Mouse (Mus musculus) neural tube, embryonic 11.5 days (tissue): ENCODE results near the gene Ptprd. TPM values are rescaled to one million over a fixed set of nuclear protein-coding genes. Genes with fewer than 3 reads are reported as not detected.
A peak's percentile ranks its signal among the peaks of the same experiment; 100 is the strongest.
"Not testable (repeated sequence)": the region's sequence is repeated elsewhere in the genome, so short reads cannot be mapped to it uniquely, and the experiment has no call there.

ENCODE experiments used
- ATAC-seq: fragments of 200-750 bp; cut with Nextera tagmentation; 2 replicates; pipeline ENCODE4 v1.8.0; 2017; ENCODE audit warnings: moderate number of reproducible peaks, mild to moderate bottlenecking, moderate TSS enrichment, moderate library complexity; ENCODE audit not compliant: insufficient read depth, low FRiP score, low TSS enrichment
- DNase-seq: peaks from one replicate; pipeline ENCODE4 v3.0.0-alpha.2; 2015; ENCODE audit warnings: low spot score
- H3K27ac ChIP-seq: fragments of 300-500 bp; sonication (generic); 2 replicates; pipeline ENCODE4 v1.5.1; 2014; ENCODE audit warnings: low read depth, mild to moderate bottlenecking, low read length
- H3K27me3 ChIP-seq: fragments of 300-500 bp; sonication (generic); 2 replicates; pipeline ENCODE4 v1.6.1; 2014; ENCODE audit warnings: mild to moderate bottlenecking, low read length, mixed read lengths; ENCODE audit not compliant: control insufficient read depth, insufficient read depth
- H3K36me3 ChIP-seq: fragments of 300-500 bp; sonication (generic); 2 replicates; pipeline ENCODE4 v1.6.1; 2014; ENCODE audit warnings: mild to moderate bottlenecking, low read length, moderate library complexity, mixed read lengths; ENCODE audit not compliant: control insufficient read depth, insufficient read depth
- H3K4me1 ChIP-seq: fragments of 300-500 bp; sonication (generic); 2 replicates; pipeline ENCODE4 v1.6.1; 2014; ENCODE audit warnings: low read length, mixed read lengths; ENCODE audit not compliant: control insufficient read depth, insufficient read depth
- H3K4me2 ChIP-seq: fragments of 300-500 bp; sonication (generic); 2 replicates; pipeline ENCODE4 v1.6.1; 2014; ENCODE audit warnings: low read depth, mild to moderate bottlenecking, moderate library complexity
- H3K4me3 ChIP-seq: fragments of 300-500 bp; sonication (generic); 2 replicates; pipeline ENCODE4 v1.5.1; 2014; ENCODE audit warnings: low read depth, low read length
- H3K9ac ChIP-seq: fragments of 300-500 bp; sonication (generic); 2 replicates; pipeline ENCODE4 v1.6.1; 2014; ENCODE audit warnings: mild to moderate bottlenecking, low read length
- H3K9me3 ChIP-seq: fragments of 300-500 bp; sonication (generic); 2 replicates; pipeline ENCODE4 v1.6.1; 2016; ENCODE audit warnings: low read length; ENCODE audit not compliant: control insufficient read depth
- WGBS: fragments of 180-500 bp; shearing (Covaris S2); extraction: QIAGEN DNeasy Blood & Tissue Kit; methylation state at CpG from one replicate; pipeline ENCODE4 v1.1.7; 2014; 5-methylcytosine and 5-hydroxymethylcytosine counted together
- polyA plus RNA-seq: library from polyadenylated mRNA; unstranded; fragments of >200 nt; fragmentation: Nextera tagmentation; extraction: Ambion mirVana; gene quantifications from 2 replicates; pipeline ENCODE4 v1.2.1, GENCODE M21; 2014

Gene Ptprd
- polyA plus RNA-seq, 1 experiment from 2014 or later, result 41.2 TPM

- no peak overlapping the region for H3K4me2 ChIP-seq
- H3K9ac ChIP-seq, result no peak overlapping the region
- 85% methylated on average over 4 of the region's 4 CpGs for WGBS
These were observed 1773.7 kb downstream of the Ptprd start for GRCm38 (mm10) chr4:76438068-76438467.

GRCm38 (mm10) chr4:76435920-76436319 lies 1775.8 kb downstream of the Ptprd start:
- H3K9me3 ChIP-seq, result no peaks in the 10 kb centered on the region
- 55% methylated on average over 5 of the region's 5 CpGs for WGBS
- DNase-seq, result no peak
- H3K27ac ChIP-seq, result no peak overlapping the region
- no peak for ATAC-seq
- H3K4me3 ChIP-seq, result no peak overlapping the region
- no peaks in the 10 kb centered on the region for H3K27me3 ChIP-seq
- H3K36me3 ChIP-seq, result no peaks in the 10 kb centered on the region
- peaks cover 3% of the 10 kb centered on the region; the same call in 1 of the 2 replicates for H3K4me1 ChIP-seq
- no peak overlapping the region for H3K4me2 ChIP-seq
- H3K9ac ChIP-seq, result no peak overlapping the region

More at GRCm38 (mm10) chr4:76438068-76438467, 1773.7 kb downstream of the Ptprd start:
- H3K4me3 ChIP-seq, result no peak overlapping the region
- no peaks in the 10 kb centered on the region for H3K9me3 ChIP-seq
- ATAC-seq (no peak), DNase-seq (no peak)
- no peak overlapping the region for H3K27ac ChIP-seq
- no peaks in the 10 kb centered on the region for H3K27me3 ChIP-seq
- peaks cover 3% of the 10 kb centered on the region; the same call in 1 of the 2 replicates for H3K4me1 ChIP-seq
- no peaks in the 10 kb centered on the region for H3K36me3 ChIP-seq

- no peak overlapping the region for H3K4me2 ChIP-seq
- 69% methylated on average over 3 of the region's 3 CpGs for WGBS
These were observed 1782.0 kb downstream of the Ptprd start for GRCm38 (mm10) chr4:76429769-76430168.

GRCm38 (mm10) chr4:76427036-76427435 lies 1784.7 kb downstream of the Ptprd start:
- WGBS, result 62% methylated on average over 3 of the region's 3 CpGs
- H3K27ac ChIP-seq, H3K9ac ChIP-seq, H3K36me3 ChIP-seq, H3K4me2 ChIP-seq, DNase-seq, H3K27me3 ChIP-seq, ATAC-seq, H3K4me1 ChIP-seq, H3K9me3 ChIP-seq, H3K4me3 ChIP-seq: not testable (repeated sequence)

More at GRCm38 (mm10) chr4:76429769-76430168, 1782.0 kb downstream of the Ptprd start:
- H3K27ac ChIP-seq, result 0 out of 2 replicates have a peak overlapping the region, but pooled peaks have one; percentile 27
- ATAC-seq, result no peak
- H3K9ac ChIP-seq, result no peak overlapping the region
- no peak overlapping the region for H3K4me3 ChIP-seq
- no peaks in the 10 kb centered on the region for H3K27me3 ChIP-seq
- no peak for DNase-seq
- no peaks in the 10 kb centered on the region for H3K4me1 ChIP-seq
- no peaks in the 10 kb centered on the region for H3K9me3 ChIP-seq
- no peaks in the 10 kb centered on the region for H3K36me3 ChIP-seq

- H3K36me3 ChIP-seq, result no peaks in the 10 kb centered on the region
- H3K9ac ChIP-seq, result no peak overlapping the region
- no peaks in the 10 kb centered on the region for H3K4me1 ChIP-seq
- H3K27me3 ChIP-seq, result no peaks in the 10 kb centered on the region
- no peaks in the 10 kb centered on the region for H3K9me3 ChIP-seq
- no peak overlapping the region for H3K4me2 ChIP-seq
- no peak for DNase-seq
- no peak overlapping the region for H3K27ac ChIP-seq
- WGBS, result 91% methylated on average over 2 of the region's 2 CpGs
- H3K4me3 ChIP-seq, result no peak overlapping the region
- no peak for ATAC-seq
These were observed 1786.6 kb downstream of the Ptprd start for GRCm38 (mm10) chr4:76425230-76425575.

- DNase-seq (no peak), ATAC-seq (no peak)
- H3K36me3 ChIP-seq, result no peaks in the 10 kb centered on the region
- H3K4me2 ChIP-seq, result no peak overlapping the region
- H3K27ac ChIP-seq, result no peak overlapping the region
- no peaks in the 10 kb centered on the region for H3K4me1 ChIP-seq
- H3K9me3 ChIP-seq, result no peaks in the 10 kb centered on the region
- WGBS, result 89% methylated on average over 9 of the region's 9 CpGs
- no peak overlapping the region for H3K4me3 ChIP-seq
- no peak overlapping the region for H3K9ac ChIP-seq
- H3K27me3 ChIP-seq, result no peaks in the 10 kb centered on the region
These were observed 1787.2 kb downstream of the Ptprd start for GRCm38 (mm10) chr4:76424324-76425229.

GRCm38 (mm10) chr4:76422113-76422512 lies 1789.6 kb downstream of the Ptprd start:
- Histone ChIP-seq H3K4me2 (no peak overlapping the region), H3K9ac (no peak overlapping the region), H3K27me3 (no peaks in the 10 kb centered on the region), H3K4me1 (no peaks in the 10 kb centered on the region), H3K9me3 (no peaks in the 10 kb centered on the region), H3K4me3 (no peak overlapping the region), H3K27ac (no peak overlapping the region), H3K36me3 (no peaks in the 10 kb centered on the region)
- ATAC-seq, result no peak
- WGBS, result 91% methylated on average over 4 of the region's 4 CpGs
- DNase-seq, result no peak

- 79% methylated on average over 2 of the region's 2 CpGs for WGBS
- Histone ChIP-seq H3K27me3 (no peaks in the 10 kb centered on the region), H3K9ac (no peak overlapping the region), H3K4me2 (no peak overlapping the region), H3K4me3 (no peak overlapping the region), H3K4me1 (no peaks in the 10 kb centered on the region), H3K36me3 (no peaks in the 10 kb centered on the region), H3K27ac (no peak overlapping the region), H3K9me3 (no peaks in the 10 kb centered on the region)
- ATAC-seq, result no peak
- no peak for DNase-seq
These were observed 1792.1 kb downstream of the Ptprd start for GRCm38 (mm10) chr4:76419641-76420040.

- Histone ChIP-seq H3K27me3 (no peaks in the 10 kb centered on the region), H3K27ac (no peak overlapping the region), H3K4me2 (no peak overlapping the region), H3K4me1 (no peaks in the 10 kb centered on the region), H3K4me3 (no peak overlapping the region), H3K36me3 (no peaks in the 10 kb centered on the region), H3K9me3 (no peaks in the 10 kb centered on the region), H3K9ac (no peak overlapping the region)
- DNase-seq (no peak), ATAC-seq (no peak)
- WGBS, result 82% methylated on average over 5 of the region's 5 CpGs
These were observed 1794.1 kb downstream of the Ptprd start for GRCm38 (mm10) chr4:76417676-76418075.
